Mouse (Mus musculus) small intestine, adult 2 months (tissue): Measurements from ENCODE around the gene Abca1. TPM values are rescaled to one million over a fixed set of nuclear protein-coding genes. Genes with fewer than 3 reads are reported as not detected.
A peak's percentile ranks its signal among the peaks of the same experiment; 100 is the strongest.

Experiments used
- H3K27ac ChIP-seq: fragments of 200-500 bp; 2 replicates; pipeline ENCODE4 v1.5.1; 2012; ENCODE audit warnings: low read depth, low read length, control low read depth, inconsistent platforms; ENCODE audit not compliant: insufficient read depth
- H3K27me3 ChIP-seq: fragments of 200-500 bp; 2 replicates; pipeline ENCODE4 v1.6.1; 2012; ENCODE audit warnings: mild to moderate bottlenecking, moderate library complexity, low read length, inconsistent platforms; ENCODE audit not compliant: control insufficient read depth, insufficient read depth
- H3K36me3 ChIP-seq: fragments of 200-500 bp; 2 replicates; pipeline ENCODE4 v1.6.1; 2012; ENCODE audit warnings: mild to moderate bottlenecking, low read length, control low read depth, inconsistent platforms; ENCODE audit not compliant: control insufficient read depth, insufficient read depth
- H3K4me1 ChIP-seq: fragments of 200-500 bp; 2 replicates; pipeline ENCODE4 v1.6.1; 2012; ENCODE audit warnings: low read length, inconsistent platforms, mixed read lengths; ENCODE audit not compliant: control insufficient read depth, insufficient read depth, insufficient read length
- H3K4me3 ChIP-seq: fragments of 200-500 bp; 2 replicates; pipeline ENCODE4 v1.5.1; 2012; ENCODE audit warnings: low read depth, mild to moderate bottlenecking, control low read depth, inconsistent platforms, low read length, moderate library complexity
- CTCF ChIP-seq: fragments of 200-500 bp; IDR thresholded peaks from 2 replicates; pipeline ENCODE4 v1.5.1; 2012; ENCODE audit warnings: low read depth, mild to moderate bottlenecking, control low read depth, inconsistent platforms, low read length, moderate library complexity, mixed read lengths; ENCODE audit not compliant: insufficient replicate concordance, insufficient read length; ENCODE audit errors: extremely low read depth
- POLR2A ChIP-seq: fragments of 200-500 bp; IDR thresholded peaks from 2 replicates; pipeline ENCODE4 v1.6.1; 2012; ENCODE audit warnings: low read depth, mild to moderate bottlenecking, control low read depth, inconsistent platforms, low read length, moderate library complexity
- WGBS: fragments of 180-500 bp; shearing (Covaris S2); methylation state at CpG from one replicate; pipeline ENCODE4 v1.1.7; 2018; 5-methylcytosine and 5-hydroxymethylcytosine counted together
- polyA plus RNA-seq: library from polyadenylated mRNA; depleted of rRNA; stranded (reverse); fragments of >200 nt; gene quantifications from 2 replicates; pipeline ENCODE4 v1.2.3, GENCODE M21; 2012

The Abca1 gene
- polyA plus RNA-seq, 1 experiment = 2.8 TPM

- WGBS = 56% methylated on average over 2 of the region's 2 CpGs
- Histone ChIP-seq H3K4me1 (no peaks in the 10 kb centered on the region), H3K4me3 (no peak overlapping the region), H3K27ac (no peak overlapping the region), H3K36me3 (no peaks in the 10 kb centered on the region), H3K27me3 (no peaks in the 10 kb centered on the region)
- TF ChIP-seq CTCF = no peak
- TF ChIP-seq POLR2A = no peak
Observed at GRCm38 (mm10) chr4:53170403-53170802, 10.7 kb upstream of the Abca1 start.

GRCm38 (mm10) chr4:53165231-53165630 lies 5.5 kb upstream of the Abca1 start:
- H3K4me3 ChIP-seq = no peak overlapping the region
- no peak for TF ChIP-seq CTCF
- no peak for TF ChIP-seq POLR2A
- H3K4me1 ChIP-seq = no peaks in the 10 kb centered on the region
- no peak overlapping the region for H3K27ac ChIP-seq
- WGBS = 84% methylated on average over 22 of the region's 25 CpGs
- no peaks in the 10 kb centered on the region for H3K27me3 ChIP-seq
- H3K36me3 ChIP-seq = no peaks in the 10 kb centered on the region

- no peaks in the 10 kb centered on the region for H3K36me3 ChIP-seq
- TF ChIP-seq POLR2A = no peak
- no peak for TF ChIP-seq CTCF
- no peaks in the 10 kb centered on the region for H3K4me1 ChIP-seq
- H3K27ac ChIP-seq = peak overlapping the region; percentile 8
- no peaks in the 10 kb centered on the region for H3K27me3 ChIP-seq
- H3K4me3 ChIP-seq = peak overlapping the region; percentile 74
- WGBS = 2% methylated on average over 20 of the region's 20 CpGs
Observed at GRCm38 (mm10) chr4:53159176-53159575, 519 bp downstream of the Abca1 start.

GRCm38 (mm10) chr4:53158634-53159033 lies 1.1 kb downstream of the Abca1 start:
- Histone ChIP-seq H3K27ac (no peak overlapping the region), H3K4me3 (peak overlapping the region; percentile 74), H3K27me3 (no peaks in the 10 kb centered on the region), H3K4me1 (no peaks in the 10 kb centered on the region), H3K36me3 (no peaks in the 10 kb centered on the region)
- WGBS = 1% methylated on average over 18 of the region's 18 CpGs
- TF ChIP-seq POLR2A (no peak), CTCF (peak; percentile 96)

GRCm38 (mm10) chr4:53155471-53155870 lies 4.2 kb downstream of the Abca1 start:
- H3K4me3 ChIP-seq = no peak overlapping the region
- 73% methylated on average over 11 of the region's 11 CpGs for WGBS
- H3K27ac ChIP-seq = no peak overlapping the region
- no peaks in the 10 kb centered on the region for H3K36me3 ChIP-seq
- H3K27me3 ChIP-seq = no peaks in the 10 kb centered on the region
- TF ChIP-seq POLR2A = no peak
- no peak for TF ChIP-seq CTCF
- no peaks in the 10 kb centered on the region for H3K4me1 ChIP-seq

GRCm38 (mm10) chr4:53153711-53154110 lies 6.0 kb downstream of the Abca1 start:
- H3K4me3 ChIP-seq = no peak overlapping the region
- 62% methylated on average over 6 of the region's 6 CpGs for WGBS
- H3K36me3 ChIP-seq = no peaks in the 10 kb centered on the region
- H3K27ac ChIP-seq = no peak overlapping the region
- no peaks in the 10 kb centered on the region; the same call in 1 of the 2 replicates for H3K4me1 ChIP-seq
- TF ChIP-seq POLR2A (no peak), CTCF (no peak)
- no peaks in the 10 kb centered on the region for H3K27me3 ChIP-seq

GRCm38 (mm10) chr4:53153061-53153460 lies 6.6 kb downstream of the Abca1 start:
- no peaks in the 10 kb centered on the region; the same call in 1 of the 2 replicates for H3K4me1 ChIP-seq
- H3K27ac ChIP-seq = no peak overlapping the region
- TF ChIP-seq POLR2A = no peak
- TF ChIP-seq CTCF = no peak
- WGBS = 82% methylated on average over 4 of the region's 4 CpGs
- H3K36me3 ChIP-seq = no peaks in the 10 kb centered on the region
- H3K4me3 ChIP-seq = no peak overlapping the region
- no peaks in the 10 kb centered on the region for H3K27me3 ChIP-seq
